Mouse (Mus musculus): ENCODE results near the gene Tm4sf4. TPM values are rescaled to one million over a fixed set of nuclear protein-coding genes. Genes with fewer than 3 reads are reported as not detected.

The Tm4sf4 gene
- polyA plus RNA-seq, 1 experiment from 2014 or later: 0.51 TPM

DNA sequence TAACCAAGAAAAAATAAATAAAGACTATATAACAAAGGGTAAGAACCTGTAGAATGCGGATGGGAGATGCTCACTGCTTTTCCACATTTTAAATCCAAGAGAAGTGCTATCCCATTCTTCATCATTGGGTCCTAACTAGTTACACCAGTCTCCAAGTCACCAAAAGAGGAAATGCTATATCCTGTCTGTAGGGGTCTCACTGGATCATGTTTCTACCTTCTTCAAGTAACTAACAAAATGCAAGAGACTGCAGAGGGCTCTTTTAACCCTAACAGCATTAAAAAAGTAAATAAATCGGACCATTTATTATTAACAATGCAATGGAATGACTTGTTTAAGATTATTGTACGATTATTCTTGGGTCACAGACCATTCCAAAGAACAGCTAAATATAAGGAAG is 41.2 kb downstream of the Tm4sf4 start:
- Histone ChIP-seq H3K27ac (ENCODE audit: low read depth, low read length) (no peak overlapping the region), H3K9ac (ENCODE audit: low read depth, low read length) (no peak overlapping the region), H3K9me3 (ENCODE audit: control insufficient read depth, low read length) (no peaks in the 10 kb centered on the region), H3K4me2 (replicated peaks; ENCODE audit: low read depth, low read length) (no peak overlapping the region), H3K27me3 (ENCODE audit: control insufficient read depth, insufficient read depth, low read length) (no peaks in the 10 kb centered on the region), H3K4me3 (ENCODE audit: low read length) (no peak overlapping the region), H3K4me1 (ENCODE audit: control insufficient read depth, insufficient read depth, low read length) (peaks cover 15% of the 10 kb centered on the region), H3K36me3 (ENCODE audit: control insufficient read depth, insufficient read depth, low read length) (peaks cover 13% of the 10 kb centered on the region; the same call in 1 of the 2 replicates)
- 68% methylated on average over 3 of the region's 3 CpGs for WGBS
- no peak for ATAC-seq (ENCODE audit: low FRiP score, low TSS enrichment)

DNA sequence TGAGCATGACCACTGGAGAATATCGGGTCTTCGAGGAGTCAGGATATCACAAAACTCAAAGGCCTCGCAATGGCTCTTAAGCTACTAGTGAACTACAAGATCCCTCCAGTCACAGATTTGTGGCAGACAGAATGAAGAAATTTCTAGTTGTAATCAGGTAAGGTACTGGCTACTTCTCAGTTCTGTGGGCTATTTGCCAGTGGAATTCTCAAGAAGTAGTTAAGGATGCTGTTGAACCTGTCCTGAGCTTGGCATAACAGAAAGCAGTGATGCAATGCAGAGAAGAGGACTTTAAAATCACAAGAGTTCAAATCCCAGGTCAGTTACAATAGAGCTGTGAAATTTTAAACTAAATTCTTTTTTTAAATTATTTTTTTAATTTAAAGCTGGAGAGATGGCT is 44.2 kb downstream of the Tm4sf4 start:
- H3K4me2 ChIP-seq (replicated peaks; ENCODE audit: low read depth, low read length): no peak overlapping the region
- no peak for ATAC-seq (ENCODE audit: low FRiP score, low TSS enrichment)
- H3K27ac ChIP-seq (ENCODE audit: low read depth, low read length): no peak overlapping the region
- H3K9ac ChIP-seq (ENCODE audit: low read depth, low read length): no peak overlapping the region
- H3K4me3 ChIP-seq (ENCODE audit: low read length): no peak overlapping the region
- H3K27me3 ChIP-seq (ENCODE audit: control insufficient read depth, insufficient read depth, low read length): no peaks in the 10 kb centered on the region
- WGBS: 96% methylated on average over 3 of the region's 3 CpGs
- H3K9me3 ChIP-seq (ENCODE audit: control insufficient read depth, low read length): no peaks in the 10 kb centered on the region
- H3K36me3 ChIP-seq (ENCODE audit: control insufficient read depth, insufficient read depth, low read length): no peaks in the 10 kb centered on the region
- peaks cover 27% of the 10 kb centered on the region for H3K4me1 ChIP-seq (ENCODE audit: control insufficient read depth, insufficient read depth, low read length)

DNA sequence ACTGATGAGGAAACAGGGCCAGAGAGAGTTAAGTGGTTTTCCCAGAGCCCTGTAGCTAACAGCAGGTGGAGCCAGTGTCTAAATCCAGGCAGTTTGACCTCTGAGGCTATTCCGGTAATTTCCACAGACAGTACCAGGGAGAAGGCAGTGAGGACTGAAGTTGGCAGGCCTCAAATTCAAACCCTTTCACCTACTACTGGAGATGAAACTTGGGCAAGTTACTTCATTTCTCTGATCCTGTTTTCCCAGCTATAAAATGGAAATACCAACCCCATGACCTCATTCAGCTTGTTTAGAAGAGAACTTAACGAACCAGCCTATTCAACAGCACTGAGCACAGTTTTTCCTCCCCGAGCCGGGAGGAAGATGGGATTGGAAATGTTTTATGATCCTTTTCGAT is 45.2 kb downstream of the Tm4sf4 start:
- Histone ChIP-seq H3K4me3 (ENCODE audit: low read length) (no peak overlapping the region), H3K4me1 (ENCODE audit: control insufficient read depth, insufficient read depth, low read length) (peaks cover 27% of the 10 kb centered on the region), H3K4me2 (replicated peaks; ENCODE audit: low read depth, low read length) (peak overlapping the region; percentile 32), H3K36me3 (ENCODE audit: control insufficient read depth, insufficient read depth, low read length) (no peaks in the 10 kb centered on the region), H3K9me3 (ENCODE audit: control insufficient read depth, low read length) (no peaks in the 10 kb centered on the region), H3K27ac (ENCODE audit: low read depth, low read length) (peak overlapping the region; percentile 84; the same call in 1 of the 2 replicates), H3K9ac (ENCODE audit: low read depth, low read length) (peak overlapping the region; percentile 40; the same call in 1 of the 2 replicates), H3K27me3 (ENCODE audit: control insufficient read depth, insufficient read depth, low read length) (no peaks in the 10 kb centered on the region)
- 7% methylated on average over 5 of the region's 5 CpGs for WGBS
- peak; percentile 65; the same call in 1 of the 2 replicates for ATAC-seq (ENCODE audit: low FRiP score, low TSS enrichment)

DNA sequence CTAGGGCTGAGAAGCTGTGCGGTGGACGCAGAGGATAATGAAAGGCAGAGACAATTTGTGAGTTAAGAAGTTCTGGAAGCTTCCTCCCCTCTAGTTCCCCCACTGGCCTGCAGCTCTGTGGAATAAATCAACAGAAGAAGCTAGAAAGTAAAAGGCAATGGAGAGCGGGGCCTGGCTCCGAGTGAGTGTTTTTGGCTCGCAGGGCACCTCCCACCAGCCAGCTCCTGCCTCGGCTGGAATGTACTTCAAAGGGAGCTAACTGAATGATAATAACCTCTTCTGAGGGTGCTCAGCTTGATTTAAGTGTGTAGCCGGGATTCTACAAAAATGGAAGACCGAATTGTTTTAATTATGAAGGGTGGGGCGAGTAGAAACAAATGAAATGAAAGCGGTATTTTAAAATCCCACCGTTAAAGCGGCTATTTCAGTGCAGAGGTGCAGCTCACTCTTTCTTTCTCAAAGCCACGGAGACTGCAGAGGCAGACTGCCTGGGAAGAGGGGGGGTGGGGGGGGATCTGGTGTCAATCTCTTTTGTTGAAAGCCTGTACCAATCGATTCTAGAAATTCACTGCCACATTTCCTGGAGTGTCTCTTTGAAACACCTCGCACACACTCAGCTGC is 46.0 kb downstream of the Tm4sf4 start:
- Histone ChIP-seq H3K27ac (ENCODE audit: low read depth, low read length) (peak overlapping the region; percentile 84), H3K9ac (ENCODE audit: low read depth, low read length) (peak overlapping the region; percentile 40; the same call in 1 of the 2 replicates), H3K9me3 (ENCODE audit: control insufficient read depth, low read length) (no peaks in the 10 kb centered on the region), H3K36me3 (ENCODE audit: control insufficient read depth, insufficient read depth, low read length) (no peaks in the 10 kb centered on the region), H3K4me1 (ENCODE audit: control insufficient read depth, insufficient read depth, low read length) (peaks cover 27% of the 10 kb centered on the region), H3K4me3 (ENCODE audit: low read length) (0 out of 2 replicates have a peak overlapping the region, but pooled peaks have one; percentile 3), H3K4me2 (replicated peaks; ENCODE audit: low read depth, low read length) (peak overlapping the region; percentile 32), H3K27me3 (ENCODE audit: control insufficient read depth, insufficient read depth, low read length) (no peaks in the 10 kb centered on the region)
- 7% methylated on average over 15 of the region's 15 CpGs for WGBS
- peak; percentile 65; the same call in 1 of the 2 replicates for ATAC-seq (ENCODE audit: low FRiP score, low TSS enrichment)

DNA sequence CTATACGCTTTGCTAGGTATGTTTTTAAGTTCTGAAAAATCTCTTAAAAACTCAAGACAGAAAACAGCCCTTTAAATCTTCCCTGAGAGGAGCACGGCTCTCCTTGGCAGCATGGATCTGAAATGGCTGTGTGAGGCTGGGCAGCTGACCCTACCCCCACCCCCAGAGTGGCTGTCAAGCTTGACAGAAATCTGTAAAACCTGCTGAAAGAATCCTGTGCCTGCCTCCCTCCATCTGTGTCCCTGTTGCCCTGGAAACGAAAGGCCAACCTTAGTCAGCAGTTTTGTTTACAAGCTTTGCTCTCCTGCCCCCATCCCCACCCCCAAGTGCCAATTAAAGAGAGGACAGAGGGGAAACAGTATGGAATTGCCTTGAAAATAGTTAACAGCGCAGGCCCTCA is 47.3 kb downstream of the Tm4sf4 start:
- H3K4me1 ChIP-seq (ENCODE audit: control insufficient read depth, insufficient read depth, low read length): peaks cover 27% of the 10 kb centered on the region
- H3K4me3 ChIP-seq (ENCODE audit: low read length): no peak overlapping the region
- no peaks in the 10 kb centered on the region for H3K9me3 ChIP-seq (ENCODE audit: control insufficient read depth, low read length)
- no peak overlapping the region for H3K9ac ChIP-seq (ENCODE audit: low read depth, low read length)
- ATAC-seq (ENCODE audit: low FRiP score, low TSS enrichment): peak; percentile 55; the same call in 1 of the 2 replicates
- H3K27me3 ChIP-seq (ENCODE audit: control insufficient read depth, insufficient read depth, low read length): no peaks in the 10 kb centered on the region
- H3K4me2 ChIP-seq (replicated peaks; ENCODE audit: low read depth, low read length): no peak overlapping the region
- peaks cover 4% of the 10 kb centered on the region; the same call in 1 of the 2 replicates for H3K36me3 ChIP-seq (ENCODE audit: control insufficient read depth, insufficient read depth, low read length)
- WGBS: 43% methylated on average over 4 of the region's 4 CpGs
- peak overlapping the region; percentile 42; the same call in 1 of the 2 replicates for H3K27ac ChIP-seq (ENCODE audit: low read depth, low read length)

DNA sequence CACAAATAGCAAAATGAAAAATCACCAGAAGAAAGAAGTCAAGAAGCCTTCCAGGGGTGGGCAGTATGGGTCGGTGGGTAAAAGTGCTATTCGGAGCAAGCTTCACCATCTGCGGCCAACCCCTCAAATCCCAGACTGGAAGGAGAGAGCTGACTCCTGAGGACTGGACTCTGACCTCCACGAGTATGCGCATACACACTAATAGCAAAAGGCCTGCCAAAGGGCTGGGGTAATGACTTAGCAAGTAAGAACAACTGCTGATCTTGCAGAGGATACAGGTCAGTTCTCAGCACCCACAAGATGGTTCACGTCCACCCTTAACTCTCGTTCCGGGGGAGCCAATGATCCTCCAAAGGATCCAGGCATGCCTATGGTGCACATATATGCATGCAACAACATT is 49.3 kb downstream of the Tm4sf4 start:
- 89% methylated on average over 8 of the region's 8 CpGs for WGBS
- H3K27me3 ChIP-seq (ENCODE audit: control insufficient read depth, insufficient read depth, low read length): no peaks in the 10 kb centered on the region
- no peaks in the 10 kb centered on the region for H3K9me3 ChIP-seq (ENCODE audit: control insufficient read depth, low read length)
- no peak overlapping the region for H3K9ac ChIP-seq (ENCODE audit: low read depth, low read length)
- H3K4me1 ChIP-seq (ENCODE audit: control insufficient read depth, insufficient read depth, low read length): peaks cover 27% of the 10 kb centered on the region
- H3K36me3 ChIP-seq (ENCODE audit: control insufficient read depth, insufficient read depth, low read length): peaks cover 4% of the 10 kb centered on the region; the same call in 1 of the 2 replicates
- no peak overlapping the region for H3K4me2 ChIP-seq (replicated peaks; ENCODE audit: low read depth, low read length)
- H3K27ac ChIP-seq (ENCODE audit: low read depth, low read length): no peak overlapping the region
- H3K4me3 ChIP-seq (ENCODE audit: low read length): no peak overlapping the region
- ATAC-seq (ENCODE audit: low FRiP score, low TSS enrichment): no peak

DNA sequence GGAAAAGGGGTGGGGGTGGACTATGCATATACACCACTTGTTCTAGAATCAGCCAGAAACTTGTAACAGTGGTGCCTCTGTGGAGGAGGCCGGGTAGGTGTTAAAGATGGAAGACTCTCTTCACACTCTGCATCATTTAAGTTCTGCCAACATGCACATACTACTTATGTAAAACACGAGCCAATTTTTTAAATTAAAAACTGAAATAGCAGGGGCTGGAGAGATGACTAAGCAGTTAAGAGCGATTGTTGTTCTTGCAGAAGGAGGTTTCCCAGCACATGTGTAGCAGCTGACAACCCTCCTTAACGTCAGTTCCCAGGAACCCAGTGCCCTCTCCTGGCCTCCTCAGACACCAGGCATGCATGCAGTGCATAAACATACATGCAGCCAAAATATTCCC is 55.5 kb downstream of the Tm4sf4 start:
- peaks cover 4% of the 10 kb centered on the region; the same call in 1 of the 2 replicates for H3K36me3 ChIP-seq (ENCODE audit: control insufficient read depth, insufficient read depth, low read length)
- H3K27ac ChIP-seq (ENCODE audit: low read depth, low read length): no peak overlapping the region
- H3K4me3 ChIP-seq (ENCODE audit: low read length): no peak overlapping the region
- no peaks in the 10 kb centered on the region for H3K4me1 ChIP-seq (ENCODE audit: control insufficient read depth, insufficient read depth, low read length)
- no peak overlapping the region for H3K4me2 ChIP-seq (replicated peaks; ENCODE audit: low read depth, low read length)
- H3K27me3 ChIP-seq (ENCODE audit: control insufficient read depth, insufficient read depth, low read length): no peaks in the 10 kb centered on the region
- no peak for ATAC-seq (ENCODE audit: low FRiP score, low TSS enrichment)
- no peaks in the 10 kb centered on the region for H3K9me3 ChIP-seq (ENCODE audit: control insufficient read depth, low read length)
- no peak overlapping the region for H3K9ac ChIP-seq (ENCODE audit: low read depth, low read length)
- WGBS: 74% methylated on average over 4 of the region's 4 CpGs

DNA sequence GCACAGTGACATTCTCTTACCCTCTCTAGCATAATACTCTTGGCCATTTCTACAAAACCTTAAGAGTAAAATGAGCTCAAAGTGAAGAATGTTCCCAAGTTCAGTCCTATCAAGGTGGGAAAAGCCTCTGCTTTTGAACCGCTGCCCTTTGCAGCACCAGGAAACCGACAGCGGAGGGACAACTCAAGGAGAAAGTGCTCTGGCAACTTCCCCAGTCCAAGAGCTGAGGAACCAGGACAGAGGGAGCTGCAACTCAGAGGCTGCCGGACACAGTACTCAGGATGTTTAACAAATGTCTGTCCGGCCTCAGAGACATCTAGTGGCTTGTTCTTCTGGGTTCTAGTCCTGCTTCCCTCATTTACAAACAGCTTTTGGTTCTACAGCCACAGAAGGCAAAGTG is 56.9 kb downstream of the Tm4sf4 start:
- H3K9me3 ChIP-seq (ENCODE audit: control insufficient read depth, low read length): no peaks in the 10 kb centered on the region
- H3K27me3 ChIP-seq (ENCODE audit: control insufficient read depth, insufficient read depth, low read length): no peaks in the 10 kb centered on the region
- peaks cover 4% of the 10 kb centered on the region; the same call in 1 of the 2 replicates for H3K36me3 ChIP-seq (ENCODE audit: control insufficient read depth, insufficient read depth, low read length)
- ATAC-seq (ENCODE audit: low FRiP score, low TSS enrichment): no peak
- no peaks in the 10 kb centered on the region for H3K4me1 ChIP-seq (ENCODE audit: control insufficient read depth, insufficient read depth, low read length)
- 88% methylated on average over 5 of the region's 5 CpGs for WGBS
- no peak overlapping the region for H3K9ac ChIP-seq (ENCODE audit: low read depth, low read length)
- no peak overlapping the region for H3K4me2 ChIP-seq (replicated peaks; ENCODE audit: low read depth, low read length)
- no peak overlapping the region for H3K27ac ChIP-seq (ENCODE audit: low read depth, low read length)
- no peak overlapping the region for H3K4me3 ChIP-seq (ENCODE audit: low read length)

DNA sequence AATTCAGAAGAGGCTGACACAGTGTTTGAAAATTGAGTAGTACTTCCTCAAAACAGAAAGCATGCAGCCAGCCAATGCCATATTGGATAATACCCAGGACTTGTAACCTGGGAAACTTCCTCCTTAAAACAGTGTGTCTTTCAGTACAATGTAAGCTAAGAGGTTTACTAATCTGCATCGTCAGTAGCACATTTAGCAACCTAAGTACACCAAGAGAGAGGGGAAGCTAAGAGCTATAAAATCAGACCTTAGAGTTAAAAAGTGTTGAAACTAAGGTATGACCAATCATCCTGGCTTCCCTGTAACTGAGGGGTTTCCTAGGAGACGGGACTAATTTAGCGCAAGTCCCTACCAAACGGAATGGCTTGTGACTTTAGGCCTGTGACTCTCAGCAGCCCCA is 61.0 kb downstream of the Tm4sf4 start:
- Histone ChIP-seq H3K27ac (ENCODE audit: low read depth, low read length) (no peak overlapping the region), H3K9me3 (ENCODE audit: control insufficient read depth, low read length) (no peaks in the 10 kb centered on the region), H3K36me3 (ENCODE audit: control insufficient read depth, insufficient read depth, low read length) (no peaks in the 10 kb centered on the region), H3K27me3 (ENCODE audit: control insufficient read depth, insufficient read depth, low read length) (no peaks in the 10 kb centered on the region), H3K4me1 (ENCODE audit: control insufficient read depth, insufficient read depth, low read length) (peaks cover 7% of the 10 kb centered on the region; the same call in 1 of the 2 replicates), H3K9ac (ENCODE audit: low read depth, low read length) (no peak overlapping the region), H3K4me3 (ENCODE audit: low read length) (no peak overlapping the region), H3K4me2 (replicated peaks; ENCODE audit: low read depth, low read length) (no peak overlapping the region)
- 85% methylated on average over 4 of the region's 4 CpGs for WGBS
- no peak for ATAC-seq (ENCODE audit: low FRiP score, low TSS enrichment)

Data from kidney, embryonic 14.5 days (tissue).